Mouse (Mus musculus) urinary bladder, adult 2 months (tissue): Measurements from ENCODE around the gene Gm10663. TPM values are rescaled to one million over a fixed set of nuclear protein-coding genes. Genes with fewer than 3 reads are reported as not detected.

Source experiments
- DNase-seq: peaks from one replicate; pipeline ENCODE4 v3.0.0; 2022; ENCODE audit warnings: low spot score
- polyA plus RNA-seq: library from polyadenylated mRNA; depleted of rRNA; stranded (reverse); fragments of >200 nt; gene quantifications from 2 replicates; pipeline ENCODE4 v1.2.3, GENCODE M21; 2012; rRNA removed

The Gm10663 gene
- not detected in 2 replicates for polyA plus RNA-seq

- no peak for DNase-seq
Measured at GRCm38 (mm10) chr8:65074733-65075132, at the start of gene Gm10663. Gm10663 (plus strand) TSS chr8:65075033.

GRCm38 (mm10) chr8:65028959-65029686, 45.7 kb upstream of the Gm10663 start:
- no peak for DNase-seq

GRCm38 (mm10) chr8:65029776-65030175, 45.1 kb upstream of the Gm10663 start:
- no peak for DNase-seq

- no peak for DNase-seq
Measured at GRCm38 (mm10) chr8:65030735-65031485, 43.9 kb upstream of the Gm10663 start.

GRCm38 (mm10) chr8:65032107-65032506, 42.7 kb upstream of the Gm10663 start:
- no peak for DNase-seq

GRCm38 (mm10) chr8:65033056-65033455, 41.8 kb upstream of the Gm10663 start:
- DNase-seq = no peak

- no peak for DNase-seq
Measured at GRCm38 (mm10) chr8:65034136-65034535, 40.7 kb upstream of the Gm10663 start.

- no peak for DNase-seq
Measured at GRCm38 (mm10) chr8:65037117-65037533, 37.7 kb upstream of the Gm10663 start, which contains the start of gene Apela. Apela (minus strand) TSS chr8:65037336.

- no peak for DNase-seq
Measured at GRCm38 (mm10) chr8:65046565-65046964, 28.3 kb upstream of the Gm10663 start.

GRCm38 (mm10) chr8:65047193-65047592, 27.6 kb upstream of the Gm10663 start:
- DNase-seq = no peak

- DNase-seq = no peak
Measured at GRCm38 (mm10) chr8:65047801-65048200, 27.0 kb upstream of the Gm10663 start.

- DNase-seq = no peak
Measured at GRCm38 (mm10) chr8:65053554-65053953, 21.3 kb upstream of the Gm10663 start.

GRCm38 (mm10) chr8:65053968-65054367, 20.9 kb upstream of the Gm10663 start:
- no peak for DNase-seq

- DNase-seq = no peak
Measured at GRCm38 (mm10) chr8:65056722-65057121, 18.1 kb upstream of the Gm10663 start.

- DNase-seq = no peak
Measured at GRCm38 (mm10) chr8:65062195-65062594, 12.6 kb upstream of the Gm10663 start.

- DNase-seq = no peak
Measured at GRCm38 (mm10) chr8:65064071-65064470, 10.8 kb upstream of the Gm10663 start.

GRCm38 (mm10) chr8:65065622-65066021, 9.2 kb upstream of the Gm10663 start:
- DNase-seq = no peak

GRCm38 (mm10) chr8:65067031-65067430, 7.8 kb upstream of the Gm10663 start:
- DNase-seq = no peak

GRCm38 (mm10) chr8:65067694-65068472, 7.0 kb upstream of the Gm10663 start:
- no peak for DNase-seq

GRCm38 (mm10) chr8:65068473-65068819, 6.4 kb upstream of the Gm10663 start:
- DNase-seq = no peak

GRCm38 (mm10) chr8:65070996-65071395, 3.8 kb upstream of the Gm10663 start:
- no peak for DNase-seq

- DNase-seq = no peak
Measured at GRCm38 (mm10) chr8:65080731-65081130, 5.9 kb downstream of the Gm10663 start.
